Mouse (Mus musculus) heart, postnatal 10 days (tissue): Measurements from ENCODE around the gene Actn4. TPM values are rescaled to one million over a fixed set of nuclear protein-coding genes. Genes with fewer than 3 reads are reported as not detected.
"Not testable (repeated sequence)": the region's sequence is repeated elsewhere in the genome, so short reads cannot be mapped to it uniquely, and the experiment has no call there.

Source experiments
- DNase-seq, 2 experiments: peaks; one replicate each; pipeline ENCODE4 v3.0.0; 2021
- intact Hi-C: fragments of 180-260 bp; cut with DNase I; formaldehyde crosslinking; loops from one replicate; pipeline ENCODE4 v1.15.1; 2025
- total RNA-seq, 2 experiments: library from RNA; stranded (reverse); gene quantifications; 2 replicates each; pipeline ENCODE4 v1.2.3; 2021

Actn4 gene
- total RNA-seq, 2 experiments from 2014 or later = 173 to 174 TPM

DNA sequence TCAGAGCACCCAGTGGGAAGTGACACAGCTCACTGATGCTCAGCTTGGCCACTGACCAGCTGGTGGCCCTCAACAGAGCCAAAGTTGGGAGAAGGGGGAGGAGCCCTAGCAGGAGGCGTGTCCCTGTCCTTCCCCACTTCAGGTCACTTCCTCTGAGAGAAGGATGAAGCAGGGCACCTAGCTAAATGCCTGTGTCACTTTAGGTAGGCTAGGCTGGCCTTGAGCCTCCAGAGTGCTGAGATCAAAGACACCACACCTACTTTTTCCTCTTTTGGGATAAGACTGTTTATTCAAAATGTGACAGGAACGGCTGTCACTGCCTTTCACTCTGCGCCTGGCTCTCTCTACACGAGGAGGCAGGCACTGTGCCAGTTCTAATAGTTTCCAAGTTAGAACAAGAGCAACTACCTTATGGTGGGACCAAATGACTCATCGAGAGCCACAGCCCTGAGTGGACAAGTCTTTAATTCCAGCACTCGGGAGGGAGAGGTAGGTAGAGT is 9.7 kb upstream of the Actn4 start:
- intact Hi-C loops = loop anchor here (1.0 to 5.0 kb wide), 3 partner anchors 35 to 180 kb away; no protein-coding TSS in a partner anchor
- peak; percentile 75 to 82 for DNase-seq

DNA sequence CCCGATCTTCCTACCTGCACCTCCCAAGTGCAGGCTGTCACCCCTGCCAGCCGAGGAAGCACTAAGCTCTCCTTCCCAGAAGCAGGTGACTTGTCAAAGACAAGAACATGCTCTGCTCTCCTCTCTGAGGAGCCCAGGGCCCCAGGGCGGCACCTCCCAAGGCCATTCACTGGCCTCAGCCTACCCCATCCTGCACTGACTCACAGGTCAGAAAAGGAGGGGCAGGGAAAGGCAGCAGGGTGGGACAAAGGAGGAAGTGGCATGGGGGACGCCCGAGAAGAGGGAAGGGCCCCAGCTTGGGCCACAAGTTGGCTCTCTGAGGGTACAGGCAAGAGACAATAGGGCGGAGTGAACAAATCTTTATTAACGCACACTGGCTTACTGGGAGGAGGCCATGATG is 8.9 kb upstream of the Actn4 start:
- intact Hi-C loops = loop anchor here (5.0 kb wide), 2 partner anchors 34 to 179 kb away; no protein-coding TSS in a partner anchor
- DNase-seq = no peak

DNA sequence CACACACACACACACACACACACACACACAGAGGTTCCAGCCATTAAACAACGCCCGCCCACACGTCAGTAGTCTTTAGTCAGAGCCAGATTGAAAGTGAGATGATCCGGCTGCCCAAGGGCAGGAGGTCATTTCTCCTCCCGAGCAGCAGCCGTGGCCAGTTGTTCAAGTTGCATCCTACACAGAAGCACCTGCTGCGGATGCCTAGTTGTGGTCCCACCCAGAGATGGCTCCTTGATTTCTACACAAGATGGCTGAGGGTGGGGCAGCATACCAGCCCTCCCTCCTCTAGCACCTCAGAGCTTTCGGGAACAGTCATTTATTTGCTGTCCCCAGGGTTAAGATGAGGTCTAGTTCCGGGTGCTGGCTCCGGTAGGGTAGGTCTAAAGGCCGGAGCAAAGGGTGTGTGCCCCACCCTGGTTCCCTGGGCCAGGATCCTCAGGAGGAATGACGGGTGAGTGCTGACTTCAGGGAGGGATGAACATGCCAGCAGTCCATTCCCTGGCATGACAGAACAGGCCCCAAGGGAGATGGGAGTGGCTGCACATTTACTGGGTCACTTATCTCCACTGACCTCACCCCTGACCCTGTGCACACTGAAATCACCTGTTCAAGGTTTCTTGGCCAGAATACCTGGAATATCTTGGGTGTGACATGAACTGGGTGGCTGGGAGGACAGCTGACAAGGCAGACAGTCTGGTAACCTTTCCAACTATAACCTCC is 7.7 kb upstream of the Actn4 start:
- no peak for DNase-seq
- intact Hi-C loops = loop anchor here (5.0 kb wide), 2 partner anchors 33 to 178 kb away; no protein-coding TSS in a partner anchor

DNA sequence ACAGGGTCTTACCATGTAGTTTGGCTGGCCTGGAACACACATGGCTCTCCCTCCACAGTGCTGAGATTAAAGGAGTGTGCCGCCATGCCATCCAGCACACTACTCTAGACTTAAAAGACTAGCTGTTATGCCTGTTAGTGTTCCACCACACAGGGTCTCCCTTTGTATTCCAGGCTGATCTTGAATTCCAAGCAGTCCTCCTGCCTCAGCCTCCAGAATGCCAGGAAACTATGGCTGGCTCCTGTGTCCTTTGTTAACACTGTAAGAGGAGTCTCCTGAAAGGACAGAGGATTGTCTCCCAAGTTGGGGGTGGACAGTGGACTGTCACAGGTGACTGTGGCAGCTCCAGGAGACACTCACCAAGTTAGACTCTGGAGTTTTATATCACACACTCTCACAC is 7.1 kb upstream of the Actn4 start:
- intact Hi-C loops = no loop called here
- DNase-seq = no peak

DNA sequence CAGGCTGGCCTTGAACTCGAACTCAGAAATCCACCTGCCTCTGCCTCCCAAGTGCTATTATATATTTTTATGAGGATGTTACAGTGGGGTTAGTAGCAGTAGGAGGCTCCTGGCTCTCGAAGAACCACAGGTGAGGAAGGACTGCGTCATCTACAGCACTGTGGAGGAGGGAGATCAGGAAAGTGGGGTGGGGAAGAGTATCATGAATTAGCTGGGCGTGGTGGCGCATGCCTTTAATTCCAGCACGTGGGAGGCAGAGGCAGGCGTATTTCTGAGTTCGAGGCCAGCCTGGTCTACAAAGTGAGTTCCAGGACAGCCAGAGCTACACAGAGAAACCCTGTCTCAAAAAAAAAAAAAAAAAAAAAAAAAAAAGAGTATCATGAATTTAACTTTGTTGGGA is 6.0 kb upstream of the Actn4 start:
- intact Hi-C loops, DNase-seq: not testable (repeated sequence)

DNA sequence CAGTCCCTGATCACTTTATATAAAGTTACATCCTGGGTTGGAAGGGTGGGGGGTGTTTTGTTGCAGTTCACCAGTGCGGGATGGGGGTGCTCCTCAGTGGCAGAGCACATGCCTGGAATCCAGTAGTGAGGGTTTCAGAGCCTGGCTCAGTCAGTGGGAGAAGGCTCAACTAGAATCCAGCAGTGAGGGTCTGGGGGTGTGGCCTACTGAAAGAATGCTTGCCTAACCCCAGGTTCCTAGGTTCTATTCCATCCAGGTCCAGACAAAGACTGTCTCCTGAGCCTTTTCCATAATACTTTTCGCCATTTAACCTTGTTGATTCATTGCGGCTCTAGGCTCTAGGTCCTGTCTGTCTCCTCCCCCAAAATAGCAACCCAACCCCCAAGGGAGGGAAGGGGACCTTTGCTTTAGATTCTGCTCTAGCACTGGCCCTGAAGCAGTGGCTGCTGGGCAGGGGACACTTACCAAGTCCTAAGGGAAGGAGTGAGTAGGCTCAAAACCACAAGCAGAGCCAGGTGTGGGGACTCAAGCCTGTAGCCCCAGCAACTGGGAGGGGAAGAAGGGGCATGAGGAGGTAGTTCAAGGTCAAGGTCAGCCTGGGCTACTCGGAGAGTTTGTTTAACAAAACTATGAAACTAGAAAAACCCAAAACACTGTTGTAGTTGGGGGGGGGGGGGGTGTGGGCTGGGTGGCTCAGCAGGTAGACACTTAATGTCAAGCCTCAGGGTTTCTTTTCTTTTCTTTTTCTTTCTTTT is 4.8 kb upstream of the Actn4 start:
- no peak for DNase-seq
- intact Hi-C loops = no loop called here

DNA sequence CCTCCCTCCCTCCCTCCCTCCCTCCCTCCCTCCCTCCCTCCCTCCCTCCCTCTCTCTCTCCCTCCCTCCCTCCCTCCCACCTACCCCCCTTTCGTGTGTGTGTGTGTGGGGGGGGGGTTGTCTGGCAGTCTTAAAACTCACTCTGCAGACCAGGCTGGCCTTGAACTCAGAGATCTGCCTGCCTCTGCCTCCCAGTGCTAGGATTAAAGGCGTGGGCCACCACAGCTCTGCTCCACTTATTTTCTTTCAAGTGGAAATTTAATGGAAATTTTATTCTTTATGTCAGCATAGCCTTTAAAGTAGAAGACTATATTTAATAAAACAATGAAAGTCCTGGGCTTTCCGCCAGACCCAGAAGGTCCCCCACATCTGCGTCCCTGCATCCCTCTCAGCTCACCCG is 4.0 kb upstream of the Actn4 start:
- DNase-seq = no peak
- intact Hi-C loops = no loop called here

DNA sequence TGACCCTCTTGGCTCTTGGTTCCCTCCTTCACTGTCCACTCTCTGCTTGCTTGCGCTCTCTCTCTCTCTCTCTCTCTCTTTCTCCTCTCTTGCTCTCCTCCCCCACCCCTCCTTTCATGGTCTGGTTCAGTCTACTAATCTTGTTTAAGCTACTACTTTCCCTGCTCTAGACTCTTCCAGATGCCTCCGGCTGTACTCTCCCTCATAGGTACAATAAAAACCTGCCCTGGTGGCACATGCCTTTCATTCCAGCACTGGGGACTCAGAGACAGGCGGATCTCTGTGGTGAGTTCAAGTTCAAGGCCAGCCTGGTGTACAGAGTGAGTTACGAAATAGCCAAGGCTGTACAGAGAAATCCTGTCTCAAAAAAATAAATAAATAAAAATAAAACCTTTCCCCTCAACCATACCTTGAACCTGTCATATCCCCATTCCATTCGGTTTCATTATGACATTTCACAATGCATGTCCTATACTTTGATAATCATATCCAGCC is 3.3 kb upstream of the Actn4 start:
- DNase-seq = no peak
- intact Hi-C loops = no loop called here

DNA sequence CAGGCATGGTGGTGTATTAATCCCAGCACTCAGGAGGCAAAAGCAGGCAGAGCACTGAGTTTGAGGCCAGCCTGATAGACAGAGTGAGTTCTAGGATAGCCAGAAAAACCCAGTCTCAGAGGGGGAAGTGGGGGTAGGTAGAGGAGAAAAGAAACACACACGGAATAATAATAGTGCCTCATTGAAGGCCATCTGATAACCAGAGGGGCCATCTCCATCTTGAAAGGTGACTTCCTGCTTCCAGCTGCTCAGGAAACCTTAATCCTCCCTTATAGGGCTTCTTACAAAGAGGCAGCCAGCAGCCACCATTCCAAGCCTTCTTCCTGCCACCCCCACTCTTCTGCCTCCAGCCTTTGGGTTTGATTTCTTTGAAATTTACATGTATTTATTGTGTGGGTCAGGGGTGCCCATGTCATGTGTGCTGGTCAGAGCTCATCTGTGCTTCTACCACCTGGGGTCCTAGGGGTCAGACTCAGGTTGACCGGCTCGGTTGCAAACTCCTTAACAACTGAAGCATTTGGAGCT is 1.3 kb upstream of the Actn4 start:
- intact Hi-C loops = no loop called here
- DNase-seq = no peak

DNA sequence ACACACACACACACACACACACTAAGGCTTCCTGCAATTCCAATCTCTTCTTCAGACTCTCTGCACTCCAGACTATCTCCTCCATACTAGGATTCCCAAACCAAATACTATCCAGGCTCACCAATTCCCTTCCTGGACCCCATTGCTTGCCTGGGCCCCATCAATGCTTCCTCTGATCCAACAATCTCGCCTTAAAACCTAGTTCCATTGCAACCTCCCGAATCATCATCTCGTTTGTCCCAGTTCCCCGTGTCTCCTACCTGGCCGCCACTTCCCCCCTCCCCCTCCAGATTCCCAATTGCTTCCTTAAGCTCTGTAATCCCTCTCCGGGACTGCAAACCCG is 585 bp downstream of the Actn4 start:
- intact Hi-C loops = loop anchor here (1.0 kb wide), 1 partner anchor 18 kb away; no protein-coding TSS in a partner anchor
- no peak for DNase-seq

DNA sequence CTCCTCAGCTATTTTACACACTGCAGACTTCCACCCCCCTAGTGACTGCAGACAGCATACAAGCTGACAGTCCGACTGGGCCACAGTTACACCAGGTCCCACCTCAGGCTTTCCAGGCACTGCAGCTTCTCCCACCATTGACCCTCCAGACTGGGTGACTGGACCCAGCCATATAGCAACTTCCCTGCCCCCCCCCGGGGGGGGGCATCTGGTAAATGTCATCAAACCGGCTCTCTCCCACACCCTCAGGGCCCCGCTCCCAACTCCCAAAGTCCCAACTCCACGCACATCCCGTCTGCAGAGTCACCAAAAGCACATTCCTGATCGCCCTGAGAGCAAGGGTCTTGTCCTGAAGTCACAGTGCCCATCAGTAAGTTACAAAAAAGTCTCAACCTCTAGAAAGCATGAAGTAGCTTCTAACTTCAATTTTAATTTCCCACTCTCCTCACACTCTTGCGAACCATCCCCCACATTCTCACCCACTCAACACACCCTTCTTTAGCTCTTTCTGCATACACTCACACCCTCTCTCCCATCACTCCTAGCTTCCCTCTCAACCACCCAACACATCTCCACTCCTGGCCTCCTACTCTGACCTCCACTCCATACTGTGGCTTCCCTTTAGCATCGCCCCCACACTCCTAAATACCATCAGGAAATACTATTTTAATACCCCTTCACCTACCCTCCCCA is 1.6 kb downstream of the Actn4 start:
- intact Hi-C loops = loop anchor here (1.0 kb wide), 1 partner anchor 17 kb away; no protein-coding TSS in a partner anchor
- no peak for DNase-seq

DNA sequence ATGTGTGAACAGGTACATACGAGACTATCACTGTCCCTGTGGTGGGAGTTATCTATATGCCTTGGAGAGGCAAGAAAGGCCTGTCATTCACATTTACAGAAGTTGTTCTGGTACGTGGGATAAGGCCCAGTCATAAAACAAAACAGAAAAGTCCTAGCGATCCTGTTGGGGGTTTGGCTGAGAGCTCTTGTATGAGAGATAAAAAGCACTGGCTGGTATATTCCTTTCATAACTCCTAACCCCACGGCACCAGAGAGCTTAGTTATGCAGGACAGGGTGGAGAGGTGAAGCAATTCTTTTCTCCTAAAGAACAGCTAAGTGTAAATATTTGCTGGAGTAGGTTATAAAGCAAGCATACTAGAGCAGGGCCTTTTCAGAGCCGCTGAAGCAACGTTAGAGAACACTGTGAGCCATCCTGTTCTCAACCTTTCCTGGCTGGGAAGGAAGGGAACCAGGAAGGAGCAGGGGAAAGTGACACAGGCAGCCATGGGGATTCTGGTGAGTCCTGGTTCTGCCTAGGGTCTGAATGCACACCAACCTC is 2.6 kb downstream of the Actn4 start:
- DNase-seq = no peak
- intact Hi-C loops = loop anchor here (5.0 to 10.0 kb wide), 2 partner anchors 147 to 585 kb away; partner anchors contain the start of gene Plekhg2

DNA sequence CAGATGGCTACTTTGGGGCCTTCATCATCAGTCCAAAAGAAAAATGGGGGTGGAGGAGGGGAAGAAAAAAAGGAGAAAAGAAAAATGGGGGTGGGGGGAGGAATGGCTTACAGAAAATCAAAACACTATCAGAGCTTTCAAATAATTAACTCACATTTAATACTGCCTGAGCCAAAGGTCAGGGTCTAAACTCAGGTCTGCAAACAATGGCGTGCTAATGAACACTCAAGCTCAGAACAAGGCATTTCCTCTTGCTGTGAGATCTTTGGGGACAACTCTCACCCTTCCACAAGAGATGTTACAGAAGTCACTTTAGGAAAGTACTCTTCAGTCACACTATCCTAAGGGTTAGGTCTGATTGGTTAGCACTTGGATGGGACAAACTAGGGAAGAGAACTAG is 3.4 kb downstream of the Actn4 start:
- no peak for DNase-seq
- intact Hi-C loops = loop anchor here (5.0 to 10.0 kb wide), 2 partner anchors 146 to 584 kb away; partner anchors contain the start of gene Plekhg2

DNA sequence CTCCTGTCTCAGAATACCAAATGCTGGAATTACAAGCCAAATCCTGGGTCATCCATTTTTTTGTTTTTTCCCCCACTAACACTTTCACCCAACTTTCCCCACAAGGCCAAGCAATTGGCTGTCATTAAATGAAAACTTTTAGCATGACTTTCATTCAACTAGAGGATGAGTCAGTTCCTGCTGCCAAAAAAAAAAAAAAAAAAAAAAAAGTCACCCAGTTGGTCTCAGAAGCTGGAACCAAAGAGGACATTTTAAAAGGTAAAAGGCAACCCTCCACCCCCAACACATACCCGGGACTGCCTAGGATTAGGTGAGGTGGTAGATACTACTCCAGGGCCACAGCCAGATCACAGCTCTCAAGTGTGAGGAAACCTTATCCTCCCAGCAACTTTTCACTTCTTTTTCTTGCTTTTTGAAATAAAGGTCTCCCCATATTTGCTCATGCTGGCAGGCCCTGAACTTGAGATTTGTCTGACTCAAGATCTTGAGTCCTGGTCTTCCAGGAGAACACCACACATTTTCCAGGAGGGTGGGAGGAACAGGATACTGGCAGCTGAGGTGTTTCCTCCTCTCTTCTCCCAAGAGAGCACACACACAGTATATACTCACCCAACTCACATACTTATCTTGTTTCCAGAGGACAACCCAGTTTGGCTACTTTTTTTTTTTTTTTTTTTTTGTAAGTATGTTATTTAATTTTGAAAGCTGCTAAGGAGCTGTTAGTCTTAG is 4.0 kb downstream of the Actn4 start:
- DNase-seq = no peak
- intact Hi-C loops = loop anchor here (5.0 to 10.0 kb wide), 2 partner anchors 146 to 583 kb away; partner anchors contain the start of gene Plekhg2

DNA sequence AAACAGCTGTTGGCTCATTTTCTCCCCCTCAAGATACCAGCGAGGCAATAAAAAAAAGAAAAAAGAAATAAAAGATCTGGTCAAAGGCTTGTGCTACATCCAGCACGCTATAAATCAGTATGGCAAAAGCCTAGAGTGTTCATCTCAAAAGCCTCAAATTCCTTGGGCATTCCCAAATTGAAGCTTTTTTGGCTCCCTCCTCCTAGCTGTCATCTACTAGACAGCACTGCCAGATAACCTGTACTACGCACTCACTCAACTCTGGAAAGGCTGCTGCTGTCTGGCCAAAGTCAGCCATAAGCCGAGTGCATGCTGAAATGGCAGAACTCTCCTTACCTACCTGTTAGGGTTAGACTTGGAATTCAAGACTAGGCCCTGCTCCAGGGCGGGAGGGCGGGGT is 4.9 kb downstream of the Actn4 start:
- intact Hi-C loops = loop anchor here (5.0 to 10.0 kb wide), 2 partner anchors 145 to 582 kb away; partner anchors contain the start of gene Plekhg2

DNA sequence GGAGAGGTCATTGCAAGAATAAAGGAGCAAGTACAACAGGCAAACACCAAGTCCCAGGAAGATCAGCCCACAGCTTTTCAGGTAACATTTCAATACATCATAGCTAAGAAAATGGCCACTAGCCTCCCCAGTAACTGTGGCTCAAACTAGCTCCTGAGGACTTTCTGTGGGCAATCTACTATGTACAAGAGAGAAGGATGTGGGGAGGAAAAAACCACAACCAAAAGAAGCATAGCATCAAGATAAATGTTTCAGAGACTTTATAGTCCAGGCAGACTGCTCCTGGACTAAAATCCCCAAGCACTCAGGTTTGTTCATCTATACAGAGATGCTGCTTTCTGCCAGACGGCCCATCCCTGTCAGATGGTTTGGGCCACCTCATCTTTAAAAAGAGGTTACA is 5.9 kb downstream of the Actn4 start:
- no peak for DNase-seq
- intact Hi-C loops = loop anchor here (5.0 to 10.0 kb wide), 2 partner anchors 144 to 581 kb away; partner anchors contain the start of gene Plekhg2

More for the DNA sequence above, 4.9 kb downstream of the Actn4 start:
- no peak for DNase-seq

DNA sequence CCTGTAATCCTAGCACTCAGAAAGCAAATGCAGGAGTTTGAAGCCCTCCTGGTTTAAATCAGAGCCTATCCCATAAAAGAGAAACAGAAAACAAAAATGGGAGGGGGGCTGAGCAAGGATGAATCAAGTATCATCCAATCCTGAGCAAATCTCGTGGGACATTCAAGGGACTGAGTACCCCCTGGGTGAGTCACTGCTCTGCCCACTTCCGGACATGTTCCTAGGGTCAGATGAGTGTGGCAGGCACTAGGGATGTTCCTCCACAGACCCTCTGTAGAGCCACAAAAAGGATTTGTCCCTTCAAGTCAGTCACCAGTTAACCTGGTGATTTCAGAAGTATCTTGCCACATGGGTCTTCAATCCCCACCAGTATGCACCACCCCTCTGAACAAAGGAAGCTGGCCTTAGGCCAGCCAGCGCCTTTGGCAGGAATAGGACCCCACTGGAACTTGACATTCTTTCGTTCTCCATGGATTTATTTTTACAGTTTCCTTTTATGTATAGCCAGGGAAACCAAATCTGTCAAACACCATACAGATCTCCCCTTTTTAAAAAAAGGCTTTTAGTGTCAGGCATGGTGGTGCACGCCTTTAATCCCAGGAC is 6.7 kb downstream of the Actn4 start:
- intact Hi-C loops = loop anchor here (5.0 to 10.0 kb wide), 2 partner anchors 143 to 581 kb away; partner anchors contain the start of gene Plekhg2
- DNase-seq = no peak

DNA sequence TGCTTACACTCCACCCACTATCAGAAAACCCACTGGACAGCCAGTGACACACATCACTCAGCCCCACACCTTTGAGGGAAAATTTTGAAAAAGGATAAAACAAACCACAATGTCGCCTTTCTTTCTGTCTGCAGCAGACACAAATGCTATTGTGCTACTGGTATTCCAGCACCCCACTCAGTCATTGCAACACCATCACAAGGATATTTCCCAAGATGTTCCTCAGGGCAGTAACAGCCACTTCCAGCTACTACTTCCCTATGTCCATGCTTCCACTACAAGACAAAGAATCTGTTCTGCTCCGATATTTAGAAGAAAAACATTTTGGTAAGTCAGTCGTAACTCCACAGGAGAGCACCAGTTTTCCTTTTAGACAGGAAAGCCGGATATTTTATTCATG is 7.4 kb downstream of the Actn4 start:
- DNase-seq = no peak
- intact Hi-C loops = loop anchor here (5.0 to 10.0 kb wide), 2 partner anchors 142 to 580 kb away; partner anchors contain the start of gene Plekhg2
